Mouse (Mus musculus) right cerebral cortex, postnatal 10 days (tissue): ENCODE data around the gene Patl1.
"Not testable (repeated sequence)": the region's sequence is repeated elsewhere in the genome, so short reads cannot be mapped to it uniquely, and the experiment has no call there.

Experiments used
- DNase-seq, 2 experiments: peaks; one replicate each; pipeline ENCODE4 v3.0.0; 2021; ENCODE audit warnings: low spot score in 2 of 2

Patl1 gene

GRCm38 (mm10) chr19:11912037-11912532 is at the start of gene Patl1:
Gene Patl1 (plus strand): TSS chr19:11912399.
- peak; percentile 99 to 100 for DNase-seq

GRCm38 (mm10) chr19:11867837-11868236 is 44.4 kb upstream of the Patl1 start:
- no peak for DNase-seq

GRCm38 (mm10) chr19:11875006-11875405 is 37.2 kb upstream of the Patl1 start, which contains the start of gene Olfr1419:
Gene Olfr1419 (minus strand): TSS chr19:11875106.
- DNase-seq = no peak

- not testable (repeated sequence) for DNase-seq
Observed at GRCm38 (mm10) chr19:11878404-11878803, 33.8 kb upstream of the Patl1 start.

- DNase-seq = no peak
Observed at GRCm38 (mm10) chr19:11886265-11886664, 25.9 kb upstream of the Patl1 start, which contains the start of gene Olfr1420. Gene Olfr1420 (plus strand): TSS chr19:11886565.

GRCm38 (mm10) chr19:11911021-11911420 is 1.2 kb upstream of the Patl1 start:
- no peak for DNase-seq

GRCm38 (mm10) chr19:11911603-11912002 is 596 bp upstream of the Patl1 start:
- DNase-seq = peak; percentile 30 to 39

GRCm38 (mm10) chr19:11912533-11913121 is 428 bp downstream of the Patl1 start:
- DNase-seq = peak; percentile 61

GRCm38 (mm10) chr19:11915804-11916203 is 3.6 kb downstream of the Patl1 start:
- peak; percentile 26 to 54 for DNase-seq

GRCm38 (mm10) chr19:11922068-11922467 is 9.9 kb downstream of the Patl1 start:
- DNase-seq = no peak

GRCm38 (mm10) chr19:11922515-11922914 is 10.3 kb downstream of the Patl1 start:
- DNase-seq = not testable (repeated sequence)

- no peak for DNase-seq
Observed at GRCm38 (mm10) chr19:11926380-11926779, 14.2 kb downstream of the Patl1 start.

GRCm38 (mm10) chr19:11928025-11928748 is 16.0 kb downstream of the Patl1 start:
- no peak for DNase-seq

- not testable (repeated sequence) for DNase-seq
Observed at GRCm38 (mm10) chr19:11946460-11946859, 34.3 kb downstream of the Patl1 start.

- no peak for DNase-seq
Observed at GRCm38 (mm10) chr19:11949878-11950277, 37.7 kb downstream of the Patl1 start.

- DNase-seq = no peak
Observed at GRCm38 (mm10) chr19:11950747-11951146, 38.5 kb downstream of the Patl1 start.

GRCm38 (mm10) chr19:11954206-11954605 is 42.0 kb downstream of the Patl1 start:
- DNase-seq = no peak

GRCm38 (mm10) chr19:11956636-11957035 is 44.4 kb downstream of the Patl1 start:
- DNase-seq = no peak

- DNase-seq = no peak
Observed at GRCm38 (mm10) chr19:11957396-11957795, 45.2 kb downstream of the Patl1 start.

GRCm38 (mm10) chr19:11957846-11958245 is 45.6 kb downstream of the Patl1 start:
- DNase-seq = no peak

GRCm38 (mm10) chr19:11964266-11964665 is 52.1 kb downstream of the Patl1 start:
- no peak for DNase-seq

GRCm38 (mm10) chr19:11965023-11965942 is 53.1 kb downstream of the Patl1 start, which contains the start of gene Osbp:
Gene Osbp (plus strand): TSS chr19:11965941.
- DNase-seq = peak; percentile 100
